In the genomic region with DNA sequence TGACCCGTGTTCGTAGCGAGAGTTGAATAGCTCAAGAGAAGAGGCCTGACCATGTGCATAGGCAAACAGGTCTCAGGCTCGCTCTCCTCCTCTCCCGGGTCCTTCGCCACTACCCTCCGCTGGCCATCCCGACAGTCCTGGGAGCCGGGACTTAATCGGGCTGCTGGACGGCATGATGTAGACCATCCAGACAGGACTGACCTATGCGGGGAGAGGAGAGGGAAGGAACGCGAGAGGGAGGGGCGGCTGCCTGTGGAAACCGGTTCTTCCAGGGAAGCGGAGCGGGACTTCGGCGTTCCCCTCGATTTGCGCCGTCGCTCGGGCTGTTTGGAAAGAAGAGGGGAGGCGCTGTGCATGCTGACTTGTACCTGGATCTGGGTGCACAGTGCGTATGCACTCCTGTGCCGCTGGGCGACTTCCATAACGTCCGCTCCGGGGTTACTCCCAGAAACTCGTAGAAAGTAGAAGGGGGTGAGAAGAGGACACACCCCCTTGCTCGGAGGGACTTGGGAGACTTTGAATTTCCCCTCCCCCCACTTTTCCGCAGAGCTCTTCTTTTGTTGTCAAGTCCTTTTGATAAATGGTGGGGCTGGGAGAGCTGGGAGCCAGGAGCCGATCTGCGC, we compare ENCODE assay signal across 8 mouse cellular contexts. TPM values are rescaled to one million over a fixed set of nuclear protein-coding genes. Genes with fewer than 3 reads are reported as not detected.
DNase-seq lines count a peak whose midpoint lies in the region; ATAC-seq and TF ChIP-seq lines count a peak whose summit lies in the region.

TSS of gene Zfp503 (minus strand) at position 311 of the 623 bp plus-strand sequence.

- under 1% methylated on average over 37 of the region's 37 CpGs for WGBS in forebrain, embryonic 16.5 days
- under 1% methylated on average over 37 of the region's 37 CpGs for WGBS in hindbrain, embryonic 13.5 days
- WGBS in midbrain, postnatal 0 days, result under 1% methylated on average over 37 of the region's 37 CpGs

- peak within 1 kb of the TSS; percentile 70 for H3K4me3 ChIP-seq in forebrain, embryonic 16.5 days (replicated peaks; ENCODE audit: low read length)
- H3K4me3 ChIP-seq in hindbrain, embryonic 13.5 days, result peak within 1 kb of the TSS; percentile 86
- peak within 1 kb of the TSS; percentile 78 for H3K4me3 ChIP-seq in midbrain, postnatal 0 days (ENCODE audit: low read depth, low read length)

- H3K36me3 ChIP-seq in forebrain, embryonic 16.5 days (ENCODE audit: control insufficient read depth, insufficient read depth), result no peaks in the 10 kb centered on the region
- peaks cover 8% of the 10 kb centered on the region; the same call in 1 of the 2 replicates for H3K36me3 ChIP-seq in hindbrain, embryonic 13.5 days
- no peaks in the 10 kb centered on the region for H3K36me3 ChIP-seq in midbrain, postnatal 0 days (ENCODE audit: insufficient read depth, low read length)

- H3K9ac ChIP-seq in forebrain, embryonic 16.5 days (replicated peaks; ENCODE audit: low read depth, low read length), result peak within 1 kb of the TSS; percentile 20
- peak within 1 kb of the TSS; percentile 74 for H3K9ac ChIP-seq in hindbrain, embryonic 13.5 days
- no peak within 1 kb of the TSS for H3K9ac ChIP-seq in midbrain, postnatal 0 days (replicated peaks; ENCODE audit: low read length, poor library complexity, severe bottlenecking)

- peak; percentile 41 for TF ChIP-seq CTCF in midbrain, postnatal 0 days (IDR thresholded peaks at IDR 0.05)

- H3K27ac ChIP-seq in forebrain, embryonic 16.5 days (ENCODE audit: low read length), result peak within 1 kb of the TSS; percentile 67
- peak within 1 kb of the TSS; percentile 99 for H3K27ac ChIP-seq in hindbrain, embryonic 13.5 days
- peak within 1 kb of the TSS; percentile 38; the same call in 1 of the 2 replicates for H3K27ac ChIP-seq in midbrain, postnatal 0 days (ENCODE audit: low read depth, low read length)

- H3K9me3 ChIP-seq in forebrain, embryonic 16.5 days (ENCODE audit: control insufficient read depth, low read length), result no peaks in the 10 kb centered on the region
- no peaks in the 10 kb centered on the region for H3K9me3 ChIP-seq in hindbrain, embryonic 13.5 days
- no peaks in the 10 kb centered on the region for H3K9me3 ChIP-seq in midbrain, postnatal 0 days (ENCODE audit: low read length)

- peak within 1 kb of the TSS; percentile 87 for H3K4me2 ChIP-seq in forebrain, embryonic 16.5 days (ENCODE audit: low read length)
- peak within 1 kb of the TSS; percentile 78 for H3K4me2 ChIP-seq in hindbrain, embryonic 13.5 days
- H3K4me2 ChIP-seq in midbrain, postnatal 0 days (ENCODE audit: low read depth, low read length, poor library complexity, severe bottlenecking), result peak within 1 kb of the TSS; percentile 91

- H3K27me3 ChIP-seq in forebrain, embryonic 16.5 days (replicated peaks; ENCODE audit: control insufficient read depth, insufficient read depth, low read length), result peaks cover 53% of the 10 kb centered on the region
- peaks cover 43% of the 10 kb centered on the region for H3K27me3 ChIP-seq in hindbrain, embryonic 13.5 days
- peaks cover 38% of the 10 kb centered on the region for H3K27me3 ChIP-seq in midbrain, postnatal 0 days (ENCODE audit: insufficient read depth, low read length)

- no peak for ATAC-seq in forebrain, embryonic 16.5 days
- no peak for ATAC-seq in hindbrain, embryonic 13.5 days (ENCODE audit: low FRiP score)
- ATAC-seq in midbrain, postnatal 0 days (ENCODE audit: low FRiP score), result no peak

- DNase-seq in ES-CJ7 (ENCODE audit: low read depth, low spot score), result peak; percentile 90
- DNase-seq in adrenal gland, adult 8-10 months, result peak; percentile 80
- peak; percentile 39 for DNase-seq in liver
- DNase-seq in midbrain, postnatal 0 days (ENCODE audit: low spot score), result peak; percentile 64
- peak; percentile 54 for DNase-seq in urinary bladder, postnatal 25 days (ENCODE audit: low spot score)
- no peak for DNase-seq in adipocyte (ENCODE audit: low spot score)

- H3K4me1 ChIP-seq in forebrain, embryonic 16.5 days (replicated peaks; ENCODE audit: control insufficient read depth, insufficient read depth, low read length), result peaks cover 50% of the 10 kb centered on the region
- peaks cover 69% of the 10 kb centered on the region for H3K4me1 ChIP-seq in hindbrain, embryonic 13.5 days (replicated peaks)
- H3K4me1 ChIP-seq in midbrain, postnatal 0 days (ENCODE audit: insufficient read depth, low read length), result peaks cover 7% of the 10 kb centered on the region; the same call in 1 of the 2 replicates

RNA-seq across cellular contexts. Expression of gene Zfp503, which starts in this region (rescaled TPM):
- total RNA-seq in adrenal gland, adult 8-10 months (2022), result 10 to 100 TPM; 30.6 to 41.2 (median 34.7) TPM
- polyA plus RNA-seq in forebrain, embryonic 16.5 days (2015; fragmentation: Nextera tagmentation; extraction: Ambion mirVana), result 5.4 and 5.5 TPM in 2 replicates
- 16.1 and 16.8 TPM in 2 replicates for polyA plus RNA-seq in hindbrain, embryonic 13.5 days (2015; fragmentation: Nextera tagmentation; extraction: Ambion mirVana)
- total RNA-seq in midbrain, postnatal 0 days (2014; rRNA removed), result 9.1 and 10.1 TPM in 2 replicates
- polyA plus RNA-seq in midbrain, postnatal 0 days (2015; fragmentation: Nextera tagmentation; extraction: Ambion mirVana), result 4.2 and 4.3 TPM in 2 replicates

Comparison
In these comparisons a context has a peak if more than half of its experiments do, and no peak if none do; other contexts are left out.
1. H3K27ac ChIP-seq: peak in every context shown above with its lines; median percentile 99 in hindbrain, embryonic 13.5 days; 67 in forebrain, embryonic 16.5 days; 38 in midbrain, postnatal 0 days.